Mouse (Mus musculus) heart, adult 2 months (tissue): Measurements from ENCODE around the gene Pmp22.

Source experiments
- CTCF ChIP-seq: fragments of 200-600 bp; IDR thresholded peaks from 2 replicates; pipeline ENCODE4 v1.8.1; 2022; ENCODE audit warnings: antibody characterized with exemption, mild to moderate bottlenecking, moderate library complexity
- POLR2A ChIP-seq: fragments of 200-500 bp; IDR thresholded peaks from 2 replicates; pipeline ENCODE4 v1.6.1; 2011; ENCODE audit warnings: mild to moderate bottlenecking, low read depth, low read length, control low read depth; ENCODE audit not compliant: insufficient read depth

- TF ChIP-seq CTCF, result no peak
- TF ChIP-seq POLR2A, result no peak
These were observed 1.1 kb downstream of the Pmp22 start for GRCm38 (mm10) chr11:63129840-63130239.
